Mouse (Mus musculus) mouse trophoblast stem cell (cell line): ENCODE measurements around the gene Tom1l1.

Source experiments
- in situ Hi-C, 2 experiments: fragments of 300-500 bp; cut with MseI, MboI; formaldehyde crosslinking; loops; 2 replicates in 1 of 2; 3 replicates in 1 of 2; pipeline ENCODE4 v1.15.1; 2025

Tom1l1 gene

DNA sequence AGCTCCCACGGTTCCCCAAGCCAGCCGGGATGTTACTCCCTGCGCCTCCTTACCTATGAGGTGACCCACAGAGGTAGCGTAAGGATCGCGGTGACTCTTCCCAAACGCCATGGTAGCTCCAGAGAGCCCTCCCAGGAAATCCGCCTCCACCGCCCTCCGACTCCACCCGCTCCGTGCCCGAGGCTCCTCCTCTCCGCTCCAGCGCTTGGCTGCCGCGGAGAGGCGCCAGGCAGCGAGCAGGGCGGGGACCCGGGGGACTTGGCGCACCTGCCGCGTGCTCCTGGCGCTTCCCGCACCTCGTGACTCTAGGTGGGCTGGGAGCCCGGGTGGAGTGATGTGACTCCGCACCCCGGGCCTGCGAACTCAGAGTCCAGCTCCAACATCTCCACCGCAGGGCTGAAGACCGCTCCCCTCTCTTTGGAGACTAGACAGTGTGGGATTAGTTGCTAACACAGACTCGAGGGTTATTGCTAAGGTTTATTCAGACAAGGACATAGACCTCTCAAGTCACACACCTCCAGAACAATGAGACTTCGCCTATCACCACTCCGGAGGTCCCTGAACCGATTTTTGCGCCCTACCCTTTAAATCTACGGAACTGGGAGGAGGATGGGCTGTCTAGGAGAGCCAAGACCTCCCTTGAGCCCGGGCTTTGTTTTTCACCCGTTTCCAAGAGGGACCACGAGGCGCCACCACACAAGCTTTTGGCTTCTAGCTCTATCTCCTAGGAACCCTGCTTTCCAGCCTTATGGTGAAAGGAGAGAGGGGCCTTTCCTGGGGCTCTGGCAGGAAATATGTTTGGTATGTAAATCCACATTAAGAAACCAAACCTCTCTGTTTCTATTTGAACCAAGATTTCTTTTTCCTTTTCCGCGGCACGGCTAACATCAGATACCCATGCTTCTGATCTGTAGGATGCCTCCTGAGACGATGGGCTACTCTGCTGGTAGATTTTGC is at the start of gene Tom1l1:
Tom1l1 (minus strand) TSS at position 907 of the 957 bp plus-strand sequence.
- in situ Hi-C loops, result no loop called here

DNA sequence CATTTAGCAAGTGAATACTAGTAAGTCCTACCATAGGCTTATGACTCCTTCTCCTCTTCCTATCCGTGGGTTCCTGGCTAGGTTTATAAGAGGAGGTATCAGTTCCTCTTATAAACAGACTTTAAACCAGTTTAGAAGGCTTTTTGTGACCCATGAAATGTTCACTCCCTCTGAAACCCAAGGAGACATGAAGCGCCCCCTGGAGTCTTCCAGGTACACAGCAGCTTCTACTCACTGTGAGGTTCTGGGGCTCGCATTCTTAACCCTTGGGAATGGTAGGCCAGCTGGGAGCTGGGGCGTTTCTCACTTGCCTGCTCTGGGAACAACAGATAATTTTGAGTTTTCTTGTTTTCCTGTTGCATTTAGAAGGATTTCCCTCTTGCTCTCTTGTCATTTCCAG is 45.4 kb upstream of the Tom1l1 start:
- in situ Hi-C loops, result no loop called here

DNA sequence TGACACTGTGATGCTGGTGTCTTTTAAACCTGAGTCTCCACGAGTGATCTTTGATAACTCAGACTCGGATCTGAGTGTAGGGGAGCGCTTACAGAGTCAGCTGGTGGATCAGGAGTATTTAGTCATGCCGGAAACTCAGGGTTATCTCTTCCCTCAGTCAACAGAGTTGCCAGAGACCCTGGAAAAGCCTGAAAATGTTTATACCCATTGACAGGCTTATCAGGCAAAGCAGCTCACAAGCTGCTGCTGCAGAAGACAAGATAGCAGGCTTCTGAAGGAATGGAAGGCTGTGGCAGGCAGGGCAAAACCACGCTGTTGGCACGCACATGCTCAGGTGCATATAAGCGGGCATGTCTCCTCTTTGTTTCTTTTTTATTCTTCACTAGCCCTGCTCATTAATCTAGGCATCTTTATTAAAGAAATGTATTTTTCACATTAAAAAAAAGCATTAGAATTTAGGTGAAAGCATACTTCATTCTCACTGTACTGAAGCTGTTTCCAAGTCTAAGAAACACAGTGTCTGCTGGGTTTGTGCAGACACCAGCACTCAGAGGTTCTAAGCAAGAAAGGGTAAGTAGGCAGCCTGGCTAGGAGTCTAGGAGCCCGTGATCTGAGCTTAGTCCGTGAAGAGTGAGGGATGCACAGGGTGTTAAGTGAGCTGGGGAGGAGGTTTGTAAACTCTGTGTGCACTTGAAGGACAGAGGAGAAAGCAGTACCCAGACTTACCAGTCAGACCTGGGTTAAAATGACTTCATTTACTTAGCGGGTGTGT is 39.4 kb upstream of the Tom1l1 start:
- in situ Hi-C loops, result no loop called here

DNA sequence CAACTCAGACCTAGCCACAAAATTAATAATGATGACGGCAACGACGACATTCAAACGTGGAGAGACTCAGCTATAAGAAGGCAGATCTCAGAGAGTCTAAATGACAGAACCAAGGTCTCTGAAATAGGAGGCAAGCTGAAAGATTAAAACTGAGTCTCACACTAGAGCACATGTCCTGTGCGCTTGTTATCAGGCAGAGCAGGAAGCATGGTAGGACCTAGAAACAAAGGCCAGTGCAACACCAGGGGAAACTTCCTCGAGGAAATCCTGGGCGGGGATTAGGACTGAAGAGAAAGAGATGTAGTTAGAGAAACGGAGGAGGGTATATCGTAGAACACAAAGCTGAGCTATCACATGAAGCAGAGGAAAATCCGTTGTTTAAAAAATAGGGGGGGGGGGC is 38.6 kb upstream of the Tom1l1 start:
- in situ Hi-C loops, result no loop called here

DNA sequence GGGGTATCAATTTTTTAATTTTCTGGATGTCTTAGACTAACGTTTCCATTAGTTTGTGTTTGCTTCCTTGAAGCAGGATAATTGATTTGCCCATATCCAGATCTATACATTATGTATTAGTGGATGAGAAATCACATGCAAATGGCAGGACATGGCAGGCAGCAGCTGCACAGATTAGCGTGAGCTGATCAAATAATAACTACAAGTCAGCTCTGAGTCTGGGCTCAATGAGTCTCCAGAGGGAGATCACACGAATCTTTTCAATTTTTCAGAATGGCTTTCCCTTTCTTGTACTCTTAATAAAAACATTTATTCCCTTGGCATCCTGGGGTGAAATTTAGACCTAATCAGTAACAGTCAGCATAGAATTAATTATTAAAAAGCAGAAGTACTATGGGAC is 34.1 kb upstream of the Tom1l1 start:
- in situ Hi-C loops, result loop anchor here in 1 of 2 experiments (25.0 kb wide), 1 partner anchor 1315 kb away; no protein-coding TSS in a partner anchor

DNA sequence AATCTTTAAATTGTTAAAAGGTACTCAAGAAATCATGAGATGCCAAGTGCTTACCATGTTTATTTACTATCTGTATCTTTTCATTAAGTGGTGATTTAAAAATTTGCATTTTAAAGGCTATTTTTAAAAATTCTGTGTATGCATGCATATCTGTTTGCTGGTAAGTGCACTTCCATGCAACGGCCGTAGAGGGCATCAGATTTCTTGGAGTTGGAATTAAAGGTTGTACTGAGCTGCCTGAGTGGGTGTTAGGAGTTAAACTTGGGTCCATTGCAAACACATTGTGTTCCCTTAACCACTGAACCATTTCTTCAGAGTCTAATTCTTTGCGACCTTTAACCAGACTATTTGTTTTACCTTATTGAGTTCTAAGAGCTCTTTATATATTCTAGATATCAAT is 29.6 kb upstream of the Tom1l1 start:
- in situ Hi-C loops, result loop anchor here in 1 of 2 experiments (25.0 kb wide), 1 partner anchor 1320 kb away; no protein-coding TSS in a partner anchor

DNA sequence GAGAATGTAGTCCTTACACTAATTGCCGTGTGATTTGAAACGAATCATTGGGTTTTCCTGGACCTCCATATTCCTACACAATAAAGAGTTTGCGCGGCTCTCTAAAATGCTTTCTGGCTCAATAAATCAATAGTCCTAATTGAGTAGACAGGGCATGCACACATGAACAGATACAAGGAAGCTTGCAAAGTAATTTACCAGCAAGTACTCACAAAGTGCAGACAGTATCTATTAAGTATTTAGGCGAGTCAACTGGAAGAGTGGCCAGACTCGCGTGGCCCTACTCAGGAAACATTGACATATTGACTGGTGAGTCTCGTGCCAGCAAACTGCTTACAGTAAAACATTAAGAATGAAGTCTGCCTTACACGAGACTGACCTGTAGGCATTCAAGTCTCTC is 23.4 kb upstream of the Tom1l1 start:
- in situ Hi-C loops, result loop anchor here in 1 of 2 experiments (25.0 kb wide), 1 partner anchor 1326 kb away; no protein-coding TSS in a partner anchor

DNA sequence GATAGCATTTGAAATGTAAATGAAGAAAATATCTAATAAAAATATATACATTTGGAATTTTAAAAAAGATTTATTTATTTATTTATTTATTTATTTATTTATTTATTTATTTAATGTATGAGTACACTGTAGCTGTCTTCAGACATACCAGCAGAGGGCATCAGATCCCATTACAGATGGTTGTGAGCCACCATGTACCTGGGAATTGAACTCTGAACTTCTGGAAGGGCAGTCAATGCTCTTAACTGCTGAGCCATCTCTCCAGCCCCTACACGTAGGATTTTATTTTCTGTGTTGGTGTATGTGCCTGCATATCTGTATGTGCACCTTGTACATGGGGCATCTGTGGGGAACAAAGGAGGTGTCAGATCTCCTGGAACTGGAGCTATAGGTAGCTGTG is 19.0 kb upstream of the Tom1l1 start:
- in situ Hi-C loops, result loop anchor here in 1 of 2 experiments (25.0 kb wide), 1 partner anchor 1330 kb away; no protein-coding TSS in a partner anchor

DNA sequence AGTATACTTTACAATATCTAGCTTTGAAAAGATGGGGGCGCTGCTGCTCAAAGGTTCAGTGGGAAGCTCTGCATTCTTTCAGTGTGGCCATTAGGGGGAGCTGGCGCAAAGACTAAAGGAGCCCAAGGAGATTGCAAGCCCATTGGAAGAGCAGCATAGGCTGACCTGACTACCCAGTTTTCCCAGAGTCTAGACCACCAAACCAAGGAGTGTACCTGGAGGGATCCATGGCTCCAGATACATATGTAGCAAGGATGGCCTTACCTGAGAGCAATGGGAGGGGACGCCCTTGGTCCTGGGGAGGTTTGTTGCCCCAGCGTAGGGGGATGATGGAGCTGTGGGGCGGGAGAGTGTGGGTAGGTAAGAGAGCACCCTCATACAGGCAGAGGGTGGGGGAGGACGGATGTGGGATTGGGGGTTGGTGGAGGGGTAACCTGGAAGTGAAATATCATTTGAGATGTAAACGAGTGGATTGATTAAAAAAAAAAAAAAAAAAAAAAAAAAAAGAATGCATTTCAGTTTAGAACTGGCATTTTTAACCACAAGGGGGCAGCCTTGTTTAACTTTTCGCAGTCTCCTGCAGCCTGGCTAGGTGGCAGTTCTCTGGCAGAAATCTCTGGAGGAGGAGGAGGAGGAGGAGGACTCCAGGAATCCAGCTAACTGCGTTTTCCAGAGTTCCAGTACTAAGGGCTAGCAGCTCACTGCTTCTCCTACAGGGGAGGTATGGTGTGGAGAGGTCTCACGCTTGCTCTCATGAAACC is 9.5 kb upstream of the Tom1l1 start:
- in situ Hi-C loops, result no loop called here

DNA sequence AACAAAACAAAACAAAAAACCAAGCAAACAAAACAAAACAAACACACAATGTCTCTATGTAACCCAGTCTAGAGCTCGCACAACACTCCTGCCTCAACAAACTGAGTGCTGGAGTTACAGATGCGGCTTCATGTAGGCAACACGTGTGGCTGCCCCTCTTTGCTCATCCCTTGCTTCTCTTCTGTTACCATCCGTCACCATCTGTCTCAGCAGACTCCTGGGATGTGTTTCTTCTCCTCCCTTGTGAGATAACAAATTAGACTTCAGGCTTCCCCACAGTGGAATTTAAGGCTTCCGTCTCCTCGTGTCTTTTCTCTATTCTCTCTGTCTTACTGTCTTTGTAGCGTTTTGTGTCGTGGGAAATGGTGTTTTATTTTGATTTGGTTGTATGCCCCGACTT is 7.6 kb upstream of the Tom1l1 start:
- in situ Hi-C loops, result no loop called here

DNA sequence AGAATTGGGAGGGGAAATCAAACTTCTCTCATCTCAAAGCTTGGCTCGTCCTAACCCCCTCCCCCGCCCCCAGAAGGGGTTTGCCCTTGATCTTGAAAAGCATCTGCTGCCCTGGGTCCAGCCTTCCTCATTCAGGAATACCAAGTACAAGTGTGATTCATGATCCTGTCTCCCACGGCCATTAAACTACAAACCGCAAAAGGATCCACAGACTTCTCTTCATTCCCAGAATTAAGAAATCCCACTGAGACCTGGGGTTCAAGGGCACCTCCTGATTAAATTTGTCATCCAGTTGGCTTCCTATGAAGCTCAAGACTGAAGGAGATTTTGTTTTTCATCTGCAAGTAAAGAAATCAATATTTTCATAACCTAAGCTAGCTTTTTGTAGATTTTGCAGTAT is 6.0 kb upstream of the Tom1l1 start:
- in situ Hi-C loops, result no loop called here

DNA sequence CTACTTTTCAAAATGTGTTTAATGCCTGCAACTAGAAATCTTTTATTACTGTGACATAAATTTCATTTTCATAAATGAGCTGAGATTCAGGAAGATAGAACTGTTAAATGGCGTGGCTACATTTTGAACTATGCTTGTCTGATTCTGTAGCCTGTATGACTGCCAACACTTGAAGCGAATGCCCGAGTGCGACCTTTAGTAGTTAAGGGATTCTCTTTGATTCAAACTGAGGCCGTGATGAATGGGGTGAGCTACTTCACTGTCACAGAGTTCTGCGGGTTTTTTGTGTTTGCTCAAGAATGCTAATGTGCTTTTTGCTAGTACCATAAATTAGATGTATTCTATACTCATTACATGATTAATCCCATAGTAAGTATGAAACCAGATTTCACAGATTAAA is 2.2 kb upstream of the Tom1l1 start:
- in situ Hi-C loops, result no loop called here

DNA sequence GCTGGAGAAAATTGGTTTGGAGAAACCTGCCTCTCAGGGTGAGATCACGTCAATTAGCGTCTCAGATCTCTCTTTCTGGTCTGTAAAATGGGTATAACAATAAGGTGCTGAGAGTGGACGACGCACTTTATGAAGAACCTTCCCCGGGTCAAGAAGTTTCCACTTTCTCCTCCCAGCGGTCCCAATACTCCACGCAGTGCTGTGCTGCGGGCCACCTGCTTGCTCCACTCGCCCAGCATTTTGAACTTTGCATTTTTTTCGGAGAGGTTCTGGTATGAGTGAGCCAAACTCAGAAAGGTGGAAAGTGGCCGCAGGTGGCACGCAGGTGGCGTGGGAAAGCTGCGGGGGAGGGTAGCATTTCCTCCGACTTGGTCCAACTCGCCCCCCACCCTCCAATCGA is 1.1 kb downstream of the Tom1l1 start:
- in situ Hi-C loops, result no loop called here

DNA sequence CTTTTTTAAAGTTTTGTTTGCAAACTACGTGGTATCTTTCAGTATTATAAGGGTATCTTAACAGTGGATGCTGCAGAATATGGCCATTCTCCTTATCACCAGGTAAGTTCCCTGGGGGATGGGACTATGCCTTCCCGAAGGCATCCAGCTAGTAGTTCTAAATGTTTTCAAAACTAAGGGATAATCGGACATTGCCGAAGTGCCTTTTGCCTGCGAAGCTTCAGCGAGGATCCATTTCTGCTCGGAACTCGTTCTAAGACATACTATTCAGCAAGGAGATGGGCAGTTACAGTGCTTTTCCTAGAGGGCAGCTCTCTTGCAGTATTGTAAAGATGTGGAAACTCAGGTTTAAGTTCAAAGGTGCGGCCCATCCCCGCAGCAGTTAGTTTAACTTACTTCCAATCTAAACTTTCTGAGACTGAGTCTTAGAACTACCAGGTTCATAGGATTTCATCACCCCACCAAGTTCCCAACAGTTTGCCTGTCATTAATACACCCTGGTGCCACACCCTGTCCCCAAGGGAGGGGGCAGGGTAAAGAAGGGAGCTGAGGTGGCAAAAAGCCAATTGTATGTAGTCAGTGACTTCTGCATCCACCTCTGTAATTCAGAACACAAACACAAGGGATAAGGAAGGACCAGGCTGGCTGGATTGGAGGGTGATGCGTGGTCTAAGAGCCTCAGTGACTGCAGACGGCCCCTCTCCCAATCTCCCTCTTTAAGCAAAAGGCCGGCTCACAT is 1.7 kb downstream of the Tom1l1 start:
- in situ Hi-C loops, result no loop called here

DNA sequence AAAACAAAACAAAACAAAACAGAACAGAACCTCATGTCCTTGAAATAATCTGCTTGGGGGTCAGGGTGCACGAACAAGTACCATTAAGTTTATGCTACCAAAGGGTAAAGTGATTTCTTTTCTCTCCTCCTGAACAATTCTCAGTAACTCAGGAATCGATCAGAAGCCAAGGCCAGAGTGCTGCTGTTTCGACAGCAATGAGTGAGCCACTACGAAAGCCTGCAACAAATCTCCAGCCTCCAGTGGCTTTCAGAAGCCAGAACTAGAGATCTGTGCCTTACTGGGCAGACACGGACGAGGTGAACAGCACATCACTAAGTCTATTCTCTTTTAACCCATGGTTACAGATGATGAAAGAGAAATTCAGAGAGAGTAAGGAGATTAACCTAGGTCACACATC is 3.0 kb downstream of the Tom1l1 start:
- in situ Hi-C loops, result no loop called here

DNA sequence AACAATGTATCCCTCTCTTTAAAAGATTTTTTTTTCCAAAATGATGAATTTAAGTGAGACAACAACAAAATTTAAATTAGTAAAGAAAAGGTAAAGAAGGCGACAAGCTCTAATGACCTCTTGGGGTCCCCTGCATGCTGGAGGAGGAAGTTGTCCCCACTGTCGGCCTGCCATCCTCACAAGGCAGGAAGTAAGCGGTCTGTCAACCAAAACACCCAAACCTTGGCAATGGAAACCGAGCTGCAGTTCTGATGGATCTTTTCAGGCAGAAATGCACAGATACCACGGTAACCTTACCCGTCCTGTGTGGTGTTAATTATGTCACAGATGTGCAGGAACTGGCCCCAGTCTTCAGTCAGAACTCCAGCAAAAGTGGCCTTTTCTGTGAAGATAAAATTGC is 3.4 kb downstream of the Tom1l1 start:
- in situ Hi-C loops, result no loop called here

DNA sequence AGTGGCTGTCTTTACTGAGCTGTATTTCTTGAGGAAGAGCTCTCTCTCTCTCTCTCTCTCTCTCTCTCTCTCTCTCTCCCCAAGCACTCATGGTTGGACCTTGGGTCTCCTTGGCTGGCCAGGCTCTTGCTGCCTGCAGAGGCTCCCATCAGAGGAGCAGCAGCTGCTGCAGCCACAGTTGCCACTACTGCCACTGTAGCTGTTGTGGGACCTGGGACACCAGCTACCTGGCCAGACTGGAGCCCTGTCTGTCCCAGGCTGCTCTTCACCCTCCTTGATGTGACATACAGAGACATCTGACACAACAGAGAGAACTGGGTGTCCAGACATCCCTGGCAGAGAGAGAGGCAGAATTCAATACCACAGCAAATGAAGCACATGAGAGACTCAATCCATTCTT is 7.0 kb downstream of the Tom1l1 start:
- in situ Hi-C loops, result no loop called here

DNA sequence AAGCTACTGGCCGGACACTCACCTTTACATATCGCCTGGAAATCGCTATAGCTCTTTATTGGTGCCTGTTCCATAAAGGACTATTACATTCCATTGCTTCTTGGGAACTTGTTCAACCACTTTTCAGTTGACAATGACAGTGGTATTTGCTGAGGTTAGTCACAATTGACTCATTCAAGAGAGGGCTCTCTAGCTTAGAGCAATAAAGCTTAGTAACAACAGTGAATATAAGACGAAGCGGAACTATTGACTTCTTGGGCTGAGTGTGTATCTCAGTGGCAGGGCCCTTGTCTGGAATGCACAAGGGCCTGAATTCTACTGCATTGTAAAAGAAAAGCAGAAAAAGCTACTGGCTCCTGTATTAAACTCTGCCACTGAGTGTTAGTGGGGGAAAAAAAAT is 9.6 kb downstream of the Tom1l1 start:
- in situ Hi-C loops, result no loop called here

DNA sequence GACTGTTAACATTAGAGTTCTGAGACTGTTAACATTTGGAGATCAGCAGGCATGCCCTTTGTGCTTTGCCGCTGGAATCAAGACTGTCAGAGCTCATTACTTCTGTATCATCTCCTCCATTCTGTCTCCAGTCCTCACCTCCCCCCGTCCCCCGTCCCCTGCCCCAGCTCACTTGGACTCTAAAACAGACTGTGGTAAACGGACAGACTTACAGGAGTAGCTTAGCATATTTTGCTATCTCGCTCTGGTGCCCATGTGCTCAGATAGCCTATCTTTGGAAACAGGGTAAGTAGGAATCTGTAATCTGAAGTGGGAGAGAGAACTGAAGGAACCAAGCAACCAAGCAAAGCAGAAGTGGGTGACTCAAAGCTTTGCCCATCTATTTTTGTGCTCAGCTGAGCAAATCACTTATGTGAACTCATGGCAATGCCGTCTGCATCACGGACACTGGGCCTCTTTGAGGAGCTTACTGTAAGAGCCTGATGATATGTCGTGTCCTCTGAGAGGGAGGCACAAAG is 10.3 kb downstream of the Tom1l1 start:
- in situ Hi-C loops, result no loop called here

DNA sequence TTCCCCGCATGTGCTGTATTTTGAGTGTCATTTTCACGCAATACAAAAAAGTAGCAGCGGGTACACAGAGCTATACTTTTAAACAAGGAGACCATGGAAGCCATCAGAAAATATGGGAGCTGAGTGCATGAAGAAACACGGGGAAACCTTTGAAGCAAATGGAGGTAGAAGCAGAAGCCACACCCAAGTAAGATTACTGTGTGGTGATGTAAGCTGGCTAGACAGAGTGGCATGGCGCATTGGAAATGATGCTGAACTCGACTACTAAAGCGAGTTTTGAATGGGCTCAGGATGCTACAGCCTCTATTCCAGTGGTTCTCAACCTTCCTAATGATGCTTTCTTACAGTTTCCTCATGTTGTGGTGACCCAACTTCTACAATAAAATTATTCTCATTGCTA is 11.1 kb downstream of the Tom1l1 start:
- in situ Hi-C loops, result no loop called here
